Mouse (Mus musculus): Measurements from ENCODE around the gene Cldn34a. TPM values are rescaled to one million over a fixed set of nuclear protein-coding genes. Genes with fewer than 3 reads are reported as not detected.
"Not testable (repeated sequence)": the region's sequence is repeated elsewhere in the genome, so short reads cannot be mapped to it uniquely, and the experiment has no call there.

Cldn34a gene
- polyA plus RNA-seq (2017; shearing (Covaris generic)): not detected

- no peak for ATAC-seq
These were observed at the start of gene Cldn34a for GRCm38 (mm10) chrX:152563034-152563433. TSS of gene Cldn34a (plus strand) at chrX:152563334.

GRCm38 (mm10) chrX:152518611-152519010, 44.5 kb upstream of the Cldn34a start:
- ATAC-seq: not testable (repeated sequence)

- ATAC-seq: no peak
These were observed 17.4 kb upstream of the Cldn34a start for GRCm38 (mm10) chrX:152545736-152546135.

- no peak for ATAC-seq
These were observed 15.0 kb upstream of the Cldn34a start for GRCm38 (mm10) chrX:152548180-152548579.

GRCm38 (mm10) chrX:152557446-152557845, 5.7 kb upstream of the Cldn34a start:
- ATAC-seq: no peak

Other genes with a start within 250 kb of the Cldn34a start
- 10 to 100 TPM; 32.5 to 41.2 TPM for gene Kantr, start 235.8 kb upstream of the Cldn34a start, polyA plus RNA-seq (2017; shearing (Covaris generic))
- gene Tspyl2, start 220.9 kb upstream of the Cldn34a start, polyA plus RNA-seq (2017; shearing (Covaris generic)): 10 to 100 TPM; 11.9 to 16.1 TPM
- gene Gpr173, start 194.6 kb upstream of the Cldn34a start, polyA plus RNA-seq (2017; shearing (Covaris generic)): not detected
- not detected for gene Shroom2, start 206.1 kb downstream of the Cldn34a start, polyA plus RNA-seq (2017; shearing (Covaris generic))
- not detected for gene Gpr143, start 218.6 kb downstream of the Cldn34a start, polyA plus RNA-seq (2017; shearing (Covaris generic))

Measured in CD4-positive, CD25-positive, alpha-beta regulatory T cell, adult 4 months (primary cell).